Mouse (Mus musculus) hindlimb bud, embryonic 11.5 days (tissue): ENCODE results near the gene Utp3.

Source experiments
- DNase-seq: peaks from one replicate; pipeline ENCODE4 v3.0.0-alpha.2; 2012; ENCODE audit warnings: low read depth, low spot score; ENCODE audit errors: extremely low spot score

Gene Utp3

GRCm38 (mm10) chr5:88604641-88605358 is 50.5 kb downstream of the Utp3 start:
- DNase-seq, result no peak
